Mouse (Mus musculus): ENCODE data around the gene Tmem259. TPM values are rescaled to one million over a fixed set of nuclear protein-coding genes. Genes with fewer than 3 reads are reported as not detected.
A peak's percentile ranks its signal among the peaks of the same experiment; 100 is the strongest.

The Tmem259 gene
- 10 to 100 TPM; 67.9 to 81.4 (median 74.4) TPM for total RNA-seq (2022)

- peak; percentile 78 to 86 for DNase-seq (ENCODE audit: low spot score in 2 of 2)
Observed at GRCm38 (mm10) chr10:79984195-79984816, at the start of gene Tmem259. TSS of gene Tmem259 (minus strand) at chr10:79984330.

GRCm38 (mm10) chr10:80032799-80033480 is 48.8 kb upstream of the Tmem259 start:
- no peak for DNase-seq (ENCODE audit: low spot score in 2 of 2)

DNA sequence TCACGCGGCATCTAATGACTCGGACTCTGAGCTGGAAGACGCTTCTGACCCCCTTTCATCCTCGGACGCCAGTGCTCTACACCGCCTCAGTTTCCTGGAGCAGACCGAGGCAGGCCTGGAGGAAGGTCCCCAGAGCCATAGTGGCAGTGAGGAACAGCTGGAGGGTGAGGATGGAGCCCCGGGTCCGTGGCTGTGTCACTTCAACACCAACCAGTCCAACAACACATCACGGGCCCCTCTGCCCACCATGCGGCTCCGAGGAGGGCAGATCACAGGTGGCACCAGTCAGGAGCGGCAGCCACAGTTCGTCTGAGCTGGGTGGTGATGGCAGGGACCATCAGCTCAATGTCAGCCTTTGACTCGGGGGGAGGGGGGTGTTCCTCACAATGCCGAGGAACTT is 46.6 kb upstream of the Tmem259 start:
- DNase-seq (ENCODE audit: low spot score in 2 of 2), result no peak

GRCm38 (mm10) chr10:80030191-80030590 is 46.1 kb upstream of the Tmem259 start:
- DNase-seq (ENCODE audit: low spot score in 2 of 2), result no peak

- no peak for DNase-seq (ENCODE audit: low spot score in 2 of 2)
Observed at GRCm38 (mm10) chr10:80028521-80028846, 44.4 kb upstream of the Tmem259 start.

GRCm38 (mm10) chr10:80027681-80028520 is 43.8 kb upstream of the Tmem259 start:
- no peak for DNase-seq (ENCODE audit: low spot score in 2 of 2)

GRCm38 (mm10) chr10:80025889-80026288 is 41.8 kb upstream of the Tmem259 start:
- DNase-seq (ENCODE audit: low spot score in 2 of 2), result no peak

DNA sequence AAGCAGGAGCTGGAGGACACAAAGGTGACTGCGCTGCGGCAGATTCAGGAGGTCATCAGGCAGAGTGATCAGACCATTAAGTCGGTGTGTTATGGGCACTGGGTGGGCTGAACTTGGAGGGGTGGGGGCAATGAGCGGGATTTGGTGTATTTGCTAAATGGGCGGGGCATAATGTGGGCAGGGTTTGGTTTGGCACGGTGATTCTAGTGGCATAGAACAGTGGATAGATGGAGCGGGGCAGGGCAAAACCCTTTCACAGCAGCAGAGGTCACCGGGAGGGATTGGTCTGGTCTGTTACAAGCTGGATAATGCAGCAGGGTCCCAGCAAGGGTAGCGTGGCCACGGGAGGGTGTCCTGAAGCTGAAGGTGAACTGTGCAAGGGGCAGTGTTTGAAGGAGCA is 41.3 kb upstream of the Tmem259 start:
- DNase-seq (ENCODE audit: low spot score in 2 of 2), result no peak

- DNase-seq (ENCODE audit: low spot score in 2 of 2), result no peak
Observed at GRCm38 (mm10) chr10:80025044-80025347, 40.9 kb upstream of the Tmem259 start.

GRCm38 (mm10) chr10:80024229-80025043 is 40.3 kb upstream of the Tmem259 start:
- no peak for DNase-seq (ENCODE audit: low spot score in 2 of 2)

GRCm38 (mm10) chr10:80023758-80024157 is 39.6 kb upstream of the Tmem259 start:
- DNase-seq (ENCODE audit: low spot score in 2 of 2), result no peak

DNA sequence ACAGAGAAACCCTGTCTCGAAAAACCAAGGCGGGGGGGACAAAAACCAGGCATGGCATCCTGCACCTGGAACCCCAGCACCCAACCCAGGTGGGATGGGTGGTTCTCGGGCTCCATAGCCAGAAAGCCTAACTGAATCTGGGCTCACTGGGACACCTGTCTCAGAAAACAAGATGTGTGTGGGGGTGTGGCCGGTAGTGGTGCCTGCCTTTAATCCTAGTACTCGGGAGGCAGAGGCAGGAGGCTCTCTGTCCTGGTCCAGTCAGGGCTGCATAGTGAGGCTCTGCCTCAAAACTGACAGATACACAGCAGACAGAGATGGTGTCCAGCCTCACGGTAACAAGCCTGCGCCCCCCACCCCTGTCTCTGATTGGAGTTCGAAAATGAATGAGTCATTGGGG is 38.7 kb upstream of the Tmem259 start:
- no peak for DNase-seq (ENCODE audit: low spot score in 2 of 2)

DNA sequence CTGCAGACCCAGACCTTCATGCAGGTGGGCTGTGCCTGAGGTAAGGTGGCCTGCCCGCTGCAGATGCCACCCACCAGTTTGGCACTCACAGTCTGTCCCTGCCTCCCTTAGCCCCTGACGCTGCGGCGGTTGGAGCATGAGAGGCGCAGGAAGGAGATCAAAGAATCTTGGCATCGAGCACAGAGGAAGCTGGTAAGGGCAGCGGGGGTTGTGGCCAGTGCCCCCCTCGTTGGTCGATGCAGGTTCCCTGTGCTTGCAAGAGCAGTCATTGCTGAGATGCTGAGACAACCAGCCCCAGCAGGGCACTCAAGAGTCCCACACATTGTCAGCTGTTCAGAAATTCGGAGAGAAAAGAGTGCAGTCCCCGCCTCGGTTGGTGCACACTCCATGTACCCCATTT is 38.0 kb upstream of the Tmem259 start:
- DNase-seq (ENCODE audit: low spot score in 2 of 2), result no peak

- DNase-seq (ENCODE audit: low spot score in 2 of 2), result no peak
Observed at GRCm38 (mm10) chr10:80021320-80021641, 37.2 kb upstream of the Tmem259 start.

- no peak for DNase-seq (ENCODE audit: low spot score in 2 of 2)
Observed at GRCm38 (mm10) chr10:80020603-80021319, 36.6 kb upstream of the Tmem259 start.

- no peak for DNase-seq (ENCODE audit: low spot score in 2 of 2)
Observed at GRCm38 (mm10) chr10:80020191-80020590, 36.1 kb upstream of the Tmem259 start.

DNA sequence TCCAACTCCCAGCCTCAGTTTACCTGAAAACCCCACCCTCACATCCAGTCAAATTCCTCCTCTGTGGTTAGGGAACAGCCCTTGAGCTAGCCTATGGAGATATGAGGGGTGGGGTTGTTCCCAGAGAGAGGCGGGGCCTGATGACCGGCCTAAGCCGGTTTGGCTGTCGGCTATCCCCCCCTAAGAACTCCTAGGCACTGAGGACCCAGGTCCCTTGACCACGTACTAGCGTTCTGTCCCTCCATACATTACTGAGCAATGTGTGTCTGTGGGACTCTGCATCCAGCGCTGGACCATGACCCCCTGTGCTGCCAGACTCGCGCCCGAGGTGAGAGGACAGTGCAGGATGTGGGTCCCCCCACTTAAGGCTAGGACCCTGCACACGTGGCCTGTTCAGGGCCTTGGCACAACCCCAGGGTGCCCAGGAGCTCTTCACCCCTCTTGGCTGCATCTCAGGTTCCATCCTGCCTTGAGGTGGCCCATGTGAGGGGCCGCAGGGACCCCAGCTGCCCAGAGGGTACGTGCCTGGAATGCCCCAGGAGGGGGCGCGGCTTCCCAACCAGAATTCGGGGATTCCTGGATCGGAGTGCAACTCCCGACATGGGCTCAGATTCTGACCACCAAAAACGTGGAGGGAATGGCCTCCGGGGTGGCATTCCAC is 35.5 kb upstream of the Tmem259 start:
- DNase-seq (ENCODE audit: low spot score in 2 of 2), result no peak

DNA sequence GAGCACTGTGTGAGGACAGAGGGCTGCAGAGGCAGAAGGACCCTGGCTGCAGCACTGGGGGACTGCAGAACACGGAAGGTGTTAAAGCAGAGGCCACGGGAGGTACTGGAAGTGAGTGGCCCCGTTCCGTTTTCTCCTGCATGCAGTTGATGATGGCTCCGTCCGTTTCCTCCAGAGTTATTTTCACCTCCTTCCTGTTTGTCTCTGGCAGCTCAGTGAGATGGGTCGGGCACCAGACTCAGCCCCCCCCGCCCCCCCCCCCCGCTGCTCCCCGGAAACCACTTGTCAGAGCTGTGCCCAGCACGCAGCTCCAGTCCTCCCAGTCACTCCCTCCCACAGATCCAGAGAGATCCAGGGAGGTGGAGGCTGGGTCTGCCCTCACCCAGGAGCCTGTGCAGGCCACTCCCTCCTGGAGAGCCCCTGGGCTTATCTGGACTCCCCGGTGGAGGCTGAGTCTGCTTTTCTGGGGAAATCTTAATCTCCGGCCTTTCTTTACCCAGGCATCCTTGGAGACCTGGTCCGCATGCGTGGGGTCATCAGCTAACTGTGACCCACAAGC is 34.7 kb upstream of the Tmem259 start:
- DNase-seq (ENCODE audit: low spot score in 2 of 2), result no peak

- DNase-seq (ENCODE audit: low spot score in 2 of 2), result no peak
Observed at GRCm38 (mm10) chr10:80017771-80018170, 33.6 kb upstream of the Tmem259 start.

GRCm38 (mm10) chr10:80017361-80017760 is 33.2 kb upstream of the Tmem259 start:
- no peak for DNase-seq (ENCODE audit: low spot score in 2 of 2)
